Mouse (Mus musculus) ovary, adult 18-20 months (tissue): ENCODE data around the gene Numa1.
"Not testable (repeated sequence)": the region's sequence is repeated elsewhere in the genome, so short reads cannot be mapped to it uniquely, and the experiment has no call there.

Experiments used
- DNase-seq: peaks from one replicate; pipeline ENCODE4 v3.0.0; 2022; ENCODE audit warnings: low spot score, mixed read lengths

Gene Numa1

DNA sequence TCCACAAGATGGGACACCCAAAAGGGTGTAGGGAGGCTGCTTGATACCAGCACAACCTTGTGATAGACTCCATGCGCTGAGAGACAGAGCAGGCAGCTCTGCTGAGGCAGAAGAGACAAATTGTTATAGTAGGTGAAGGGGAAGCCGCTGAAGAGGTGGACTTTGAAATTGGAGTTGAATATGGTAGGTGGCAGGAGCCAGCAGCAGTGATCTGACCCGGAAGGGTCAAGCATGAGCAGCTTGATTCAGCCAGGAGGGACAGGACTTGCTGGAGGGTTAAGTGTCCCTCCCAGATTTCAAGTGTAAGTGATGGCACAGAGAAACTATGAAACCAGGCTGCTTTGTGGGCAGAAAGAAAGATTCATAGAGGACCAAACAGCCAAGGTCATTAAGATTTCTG, 51.2 kb downstream of the Numa1 start:
- DNase-seq = no peak

DNA sequence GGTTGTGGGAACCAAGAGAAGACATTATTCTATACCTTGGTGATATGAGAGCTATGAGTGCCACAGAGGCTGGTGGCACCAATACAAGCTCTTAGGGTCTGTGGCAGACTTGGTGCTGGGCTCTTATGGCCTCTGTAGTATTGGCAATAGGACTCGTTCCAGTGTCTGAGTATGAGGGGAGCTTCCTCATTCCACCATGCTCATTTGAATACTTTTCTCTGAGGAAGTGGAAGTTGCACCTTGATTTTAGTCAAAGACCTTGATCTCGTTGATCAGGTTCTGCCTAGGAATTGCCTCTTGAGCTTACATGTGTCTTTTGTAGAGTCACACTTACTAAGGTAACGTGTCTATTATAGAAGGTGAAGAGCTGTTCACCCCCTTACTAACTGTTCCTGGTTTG, 60.3 kb downstream of the Numa1 start:
- no peak for DNase-seq

DNA sequence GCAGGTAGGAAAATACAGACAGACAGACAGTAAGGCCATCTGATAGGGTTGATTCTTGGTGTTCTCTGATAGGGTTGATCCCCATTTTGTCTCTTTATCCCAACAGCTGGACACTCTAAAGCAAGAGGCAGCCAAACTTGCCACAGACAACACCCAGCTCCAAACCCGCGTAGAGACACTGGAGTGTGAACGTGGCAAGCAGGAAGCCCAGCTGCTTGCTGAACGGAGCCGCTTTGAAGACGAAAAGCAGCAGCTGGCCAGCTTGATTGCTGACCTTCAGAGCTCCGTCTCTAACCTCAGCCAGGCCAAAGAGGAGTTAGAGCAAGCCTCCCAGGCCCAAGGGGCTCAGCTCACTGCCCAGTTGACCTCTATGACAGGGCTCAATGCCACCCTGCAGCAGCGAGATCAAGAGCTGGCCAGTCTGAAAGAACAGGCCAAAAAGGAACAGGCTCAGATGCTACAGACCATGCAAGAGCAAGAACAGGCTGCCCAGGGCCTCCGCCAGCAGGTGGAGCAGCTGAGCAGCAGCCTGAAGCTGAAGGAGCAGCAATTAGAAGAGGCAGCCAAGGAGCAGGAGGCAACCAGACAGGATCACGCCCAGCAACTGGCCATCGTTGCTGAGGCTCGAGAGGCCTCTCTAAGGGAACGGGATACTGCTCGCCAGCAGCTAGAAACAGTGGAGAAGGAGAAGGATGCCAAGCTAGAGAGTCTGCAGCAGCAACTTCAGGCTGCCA, 64.5 kb downstream of the Numa1 start:
- peak; percentile 70 for DNase-seq

DNA sequence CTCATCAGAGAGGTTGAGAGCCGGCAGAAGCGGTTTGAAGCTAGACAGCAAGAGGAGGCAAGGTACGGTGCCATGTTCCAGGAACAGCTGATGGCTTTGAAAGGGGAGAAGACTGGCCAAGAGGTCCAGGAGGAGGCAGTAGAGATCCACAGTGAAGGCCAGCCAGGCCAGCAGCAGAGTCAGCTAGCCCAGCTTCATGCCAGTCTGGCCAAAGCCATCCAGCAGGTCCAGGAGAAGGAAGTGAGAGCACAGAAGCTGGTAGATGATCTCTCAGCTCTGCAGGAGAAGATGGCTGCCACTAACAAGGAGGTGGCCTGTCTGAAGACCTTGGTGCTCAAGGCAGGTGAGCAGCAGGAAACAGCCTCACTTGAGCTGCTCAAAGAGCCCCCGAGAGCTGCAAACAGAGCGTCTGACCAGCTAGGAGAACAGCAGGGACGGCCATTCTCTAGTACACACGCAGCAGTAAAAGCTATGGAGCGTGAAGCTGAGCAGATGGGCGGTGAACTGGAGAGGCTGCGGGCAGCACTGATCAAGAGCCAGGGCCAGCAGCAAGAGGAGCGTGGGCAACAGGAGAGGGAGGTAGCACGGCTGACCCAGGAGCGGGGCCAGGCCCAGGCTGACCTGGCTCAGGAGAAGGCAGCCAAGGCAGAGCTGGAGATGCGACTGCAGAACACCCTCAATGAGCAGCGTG, 65.7 kb downstream of the Numa1 start:
- DNase-seq = no peak

DNA sequence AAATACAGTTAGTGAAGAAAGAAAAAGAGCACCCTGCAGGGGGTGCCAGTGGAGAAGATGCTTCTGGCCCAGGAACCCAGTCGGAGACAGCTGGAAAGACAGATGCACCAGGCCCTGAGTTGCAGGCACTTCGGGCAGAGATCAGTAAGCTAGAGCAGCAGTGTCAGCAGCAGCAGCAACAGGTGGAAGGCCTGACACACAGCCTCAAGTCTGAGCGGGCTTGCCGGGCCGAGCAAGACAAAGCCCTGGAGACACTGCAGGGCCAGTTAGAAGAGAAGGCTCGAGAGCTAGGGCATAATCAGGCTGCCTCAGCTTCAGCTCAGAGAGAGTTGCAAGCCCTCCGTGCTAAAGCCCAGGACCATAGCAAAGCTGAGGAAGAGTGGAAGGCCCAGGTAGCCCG, 66.4 kb downstream of the Numa1 start:
- no peak for DNase-seq

DNA sequence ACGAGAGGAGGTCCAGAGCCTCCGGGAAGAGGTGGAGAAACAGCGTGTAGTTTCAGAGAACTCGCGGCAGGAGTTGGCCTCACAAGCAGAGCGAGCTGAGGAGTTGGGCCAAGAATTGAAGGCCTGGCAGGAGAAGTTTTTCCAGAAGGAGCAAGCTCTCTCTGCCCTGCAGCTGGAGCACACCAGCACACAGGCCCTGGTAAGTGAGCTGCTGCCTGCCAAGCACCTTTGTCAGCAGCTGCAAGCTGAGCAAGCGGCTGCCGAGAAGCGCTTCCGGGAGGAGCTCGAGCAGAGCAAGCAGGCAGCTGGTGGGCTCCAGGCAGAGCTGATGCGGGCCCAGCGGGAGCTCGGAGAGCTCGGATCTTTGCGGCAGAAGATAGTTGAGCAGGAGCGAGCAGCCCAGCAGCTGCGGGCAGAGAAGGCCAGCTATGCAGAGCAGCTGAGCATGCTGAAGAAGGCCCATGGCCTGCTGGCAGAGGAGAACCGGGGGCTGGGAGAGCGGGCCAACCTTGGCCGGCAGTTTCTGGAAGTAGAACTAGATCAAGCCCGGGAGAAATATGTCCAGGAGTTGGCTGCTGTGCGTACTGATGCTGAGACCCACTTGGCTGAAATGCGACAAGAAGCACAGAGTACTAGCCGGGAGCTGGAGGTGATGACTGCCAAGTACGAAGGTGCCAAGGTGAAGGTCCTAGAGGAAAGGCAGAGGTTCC, 67.2 kb downstream of the Numa1 start:
- DNase-seq = peak; percentile 46

DNA sequence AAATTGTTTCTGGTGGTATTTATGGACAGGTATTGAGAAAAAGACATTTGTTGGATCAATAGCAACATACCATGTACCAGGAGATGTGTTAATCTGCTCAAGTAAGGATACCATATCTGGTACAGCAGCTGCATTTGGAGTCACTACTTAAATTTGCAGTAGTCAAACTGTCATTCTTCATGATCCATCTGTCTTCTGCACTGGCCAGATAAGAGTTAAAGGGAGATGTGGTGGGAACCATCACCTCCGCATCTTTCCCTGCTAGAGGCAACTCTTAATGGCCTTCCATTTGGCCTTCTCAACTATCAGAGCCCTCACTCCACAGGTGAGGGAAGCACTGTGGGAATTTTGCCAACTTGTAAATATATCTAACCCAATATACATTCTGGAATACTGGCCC, 72.6 kb downstream of the Numa1 start:
- no peak for DNase-seq

DNA sequence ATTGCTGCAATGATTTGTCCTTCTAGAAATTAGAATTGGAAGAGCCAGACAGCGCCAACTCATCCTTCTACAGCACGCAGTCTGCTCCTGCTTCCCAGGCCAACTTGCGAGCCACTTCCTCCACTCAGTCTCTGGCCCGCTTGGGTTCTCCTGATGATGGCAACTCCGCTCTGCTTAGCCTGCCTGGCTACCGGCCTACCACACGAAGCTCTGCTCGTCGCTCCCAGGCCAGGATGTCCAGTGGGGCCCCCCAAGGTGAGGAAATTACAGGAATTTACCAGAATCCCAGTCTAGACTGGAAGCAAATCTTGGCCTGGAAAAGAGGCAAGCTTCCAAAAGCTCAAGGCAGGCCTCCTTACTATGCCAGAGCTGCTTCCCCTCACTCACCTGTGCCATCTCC, 77.9 kb downstream of the Numa1 start:
- DNase-seq = no peak

DNA sequence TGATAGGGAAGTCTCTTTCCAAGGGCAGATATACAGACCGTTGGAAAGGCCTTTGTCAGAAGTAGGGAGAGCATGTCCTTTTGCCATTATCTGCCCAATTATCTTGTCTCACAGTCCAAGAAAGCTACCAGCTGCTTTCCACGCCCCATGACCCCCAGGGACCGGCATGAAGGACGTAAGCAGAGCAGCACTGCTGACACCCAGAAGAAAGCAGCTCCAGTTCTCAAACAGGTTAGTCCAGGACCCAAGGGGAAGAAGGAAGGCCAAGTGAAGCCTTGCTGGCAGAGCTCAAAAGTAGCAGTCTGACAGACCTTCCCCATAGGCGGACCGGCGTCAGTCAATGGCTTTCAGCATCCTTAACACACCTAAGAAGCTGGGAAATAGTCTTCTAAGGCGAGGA, 79.5 kb downstream of the Numa1 start:
- no peak for DNase-seq

DNA sequence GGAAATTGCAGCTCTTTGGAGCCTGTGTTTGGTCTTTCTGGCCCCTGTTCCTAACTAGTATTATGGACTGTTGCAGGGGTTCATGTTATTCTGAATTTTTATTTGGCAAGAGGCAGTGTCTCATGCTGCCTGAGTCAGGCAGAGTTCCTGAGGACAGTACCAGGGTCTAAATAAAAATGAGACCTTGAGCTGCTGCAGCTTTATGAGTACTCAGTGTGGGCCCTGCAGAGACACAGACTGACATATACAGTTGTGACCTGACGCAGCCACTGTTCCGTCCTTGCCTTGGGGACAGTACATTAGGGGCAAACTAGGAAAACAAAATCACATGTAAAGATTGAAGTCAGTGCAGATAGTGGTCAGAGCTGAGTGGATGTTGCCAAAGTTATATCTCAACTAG, 81.1 kb downstream of the Numa1 start:
- DNase-seq = no peak

DNA sequence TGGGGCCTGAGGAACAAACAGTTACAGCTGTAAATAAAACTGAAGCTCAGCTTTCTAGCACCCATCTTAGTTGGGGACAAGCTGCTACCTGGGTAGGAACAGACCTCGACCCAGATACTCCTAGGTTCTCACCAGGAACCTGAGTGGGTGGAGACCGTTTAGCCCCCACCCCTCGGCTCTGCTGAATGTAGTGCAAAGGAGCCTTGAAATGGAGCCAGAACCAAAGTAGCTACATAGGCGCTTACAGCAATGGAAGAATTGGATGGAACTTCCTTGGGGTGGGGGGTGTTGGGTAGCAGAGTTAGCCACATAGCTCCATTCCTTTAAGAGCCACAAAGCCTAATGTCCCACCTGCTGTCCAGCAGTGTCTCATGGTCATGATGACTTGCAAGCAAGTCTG, 83.0 kb downstream of the Numa1 start:
- DNase-seq = no peak

DNA sequence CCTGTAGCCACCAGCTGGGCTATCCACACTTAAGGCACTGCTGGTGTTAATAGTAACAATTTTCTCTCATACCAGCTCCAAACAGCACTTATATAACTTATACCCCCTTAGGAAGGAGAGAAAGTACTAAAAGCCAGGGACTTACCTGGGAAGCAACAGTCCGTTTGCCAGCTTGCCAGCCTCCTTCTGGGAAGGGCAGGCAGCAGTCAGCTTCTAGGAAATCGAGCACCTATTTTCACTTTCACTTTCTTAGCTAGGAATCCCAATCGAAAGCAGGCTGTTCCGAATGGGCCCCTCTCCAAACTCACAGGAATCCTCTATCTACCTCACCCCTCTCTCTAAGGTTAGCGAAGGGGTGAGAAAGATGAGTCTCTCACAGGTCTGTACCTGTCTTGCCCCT, 83.5 kb downstream of the Numa1 start:
- DNase-seq = no peak

DNA sequence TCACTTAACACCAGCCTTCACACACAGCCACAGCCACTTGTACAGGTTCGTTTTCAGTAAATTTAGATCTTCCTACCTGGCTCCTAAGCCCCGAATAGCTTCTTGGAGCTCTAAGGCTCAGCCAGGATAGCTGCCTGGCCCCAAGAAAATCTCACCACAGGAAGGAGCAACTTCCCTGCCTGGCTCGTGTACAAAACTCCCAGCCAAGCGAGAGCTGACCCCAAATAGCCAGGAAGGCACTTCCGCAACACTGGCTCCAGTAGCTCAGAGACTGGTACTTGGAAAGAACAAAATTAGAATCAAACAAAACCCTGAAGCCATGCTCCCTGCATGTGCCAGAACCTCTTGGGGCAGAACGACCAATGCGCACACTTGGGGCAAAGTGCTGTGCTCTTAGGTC, 84.1 kb downstream of the Numa1 start:
- no peak for DNase-seq

DNA sequence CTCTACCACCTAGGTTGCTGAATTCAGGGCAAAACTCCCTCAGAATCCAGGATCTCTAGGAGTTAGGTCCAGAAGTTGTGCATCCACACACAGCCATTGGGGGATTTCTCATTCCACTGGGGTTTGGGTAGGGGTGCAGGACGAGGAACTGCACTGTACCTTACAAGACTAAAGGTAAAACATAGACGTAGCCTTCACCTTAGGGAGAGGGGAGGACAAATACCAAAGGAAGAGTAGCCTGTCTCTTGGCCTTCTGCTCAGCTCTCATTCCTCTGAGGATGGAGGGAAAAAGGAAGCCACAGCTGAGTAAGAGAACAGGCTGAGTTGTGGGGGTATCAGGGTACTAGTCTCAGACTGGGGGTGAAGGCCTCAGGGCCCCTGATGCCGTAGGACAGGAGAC, 84.7 kb downstream of the Numa1 start, which contains the start of gene Il18bp:
Gene Il18bp, minus strand, starts transcription at position 101 of the 400 bp plus-strand sequence.
- DNase-seq = no peak

DNA sequence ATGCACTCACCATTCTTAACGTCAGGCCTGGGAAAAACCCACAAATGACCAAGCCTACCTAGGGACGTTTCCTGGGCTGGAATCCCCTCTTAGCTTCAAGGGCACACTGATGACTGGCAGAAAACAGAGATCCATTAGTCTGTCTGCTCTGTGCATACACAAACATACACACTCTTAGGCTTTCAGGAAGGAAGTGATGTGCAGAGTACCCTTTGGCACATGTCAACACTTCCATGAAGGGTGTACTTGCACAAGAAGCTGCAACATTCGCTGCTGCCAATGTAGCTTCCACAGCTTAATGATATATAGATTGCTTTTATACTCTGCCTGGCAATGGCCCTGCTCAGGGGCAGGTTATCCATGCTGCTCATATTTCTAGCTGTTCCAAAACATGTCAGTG, 85.5 kb downstream of the Numa1 start:
- no peak for DNase-seq

DNA sequence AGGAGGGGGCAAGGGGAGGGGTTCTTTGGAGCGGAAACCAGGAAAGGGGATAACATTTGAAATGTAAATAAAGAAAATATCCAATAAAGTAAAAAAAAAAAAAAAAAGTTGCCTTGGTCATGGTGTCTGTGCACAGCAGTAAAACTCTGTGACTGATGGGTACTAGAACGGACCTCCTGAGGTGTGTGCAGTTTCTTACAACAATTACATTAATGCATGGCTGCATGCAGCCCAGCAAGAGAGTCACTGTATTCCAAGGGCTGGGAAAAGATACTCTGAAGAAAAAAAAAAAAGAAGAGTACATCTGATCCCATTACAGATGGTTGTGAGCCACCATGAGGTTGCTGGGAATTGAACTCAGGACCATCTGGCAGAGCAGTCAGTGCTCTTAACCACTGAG, 87.0 kb downstream of the Numa1 start:
- DNase-seq = not testable (repeated sequence)

DNA sequence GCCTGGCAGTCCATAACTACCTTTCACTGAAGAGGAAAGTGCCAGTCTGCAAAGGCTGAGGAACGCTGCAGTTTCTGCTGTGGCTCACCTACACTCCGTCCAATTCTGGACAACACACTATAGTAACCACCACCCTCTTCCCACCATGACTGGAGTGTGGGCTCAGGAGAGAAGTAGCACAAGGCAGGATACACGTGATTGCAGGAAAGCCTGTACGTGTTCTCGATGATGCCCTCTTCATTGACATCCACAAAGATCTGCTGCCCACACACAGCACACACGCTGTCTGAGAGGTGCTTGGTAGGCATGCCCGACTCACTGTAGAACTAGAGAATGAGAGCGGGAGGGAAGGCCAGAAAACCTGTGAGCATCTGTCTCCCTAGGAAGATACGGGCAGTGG, 89.9 kb downstream of the Numa1 start:
- no peak for DNase-seq

DNA sequence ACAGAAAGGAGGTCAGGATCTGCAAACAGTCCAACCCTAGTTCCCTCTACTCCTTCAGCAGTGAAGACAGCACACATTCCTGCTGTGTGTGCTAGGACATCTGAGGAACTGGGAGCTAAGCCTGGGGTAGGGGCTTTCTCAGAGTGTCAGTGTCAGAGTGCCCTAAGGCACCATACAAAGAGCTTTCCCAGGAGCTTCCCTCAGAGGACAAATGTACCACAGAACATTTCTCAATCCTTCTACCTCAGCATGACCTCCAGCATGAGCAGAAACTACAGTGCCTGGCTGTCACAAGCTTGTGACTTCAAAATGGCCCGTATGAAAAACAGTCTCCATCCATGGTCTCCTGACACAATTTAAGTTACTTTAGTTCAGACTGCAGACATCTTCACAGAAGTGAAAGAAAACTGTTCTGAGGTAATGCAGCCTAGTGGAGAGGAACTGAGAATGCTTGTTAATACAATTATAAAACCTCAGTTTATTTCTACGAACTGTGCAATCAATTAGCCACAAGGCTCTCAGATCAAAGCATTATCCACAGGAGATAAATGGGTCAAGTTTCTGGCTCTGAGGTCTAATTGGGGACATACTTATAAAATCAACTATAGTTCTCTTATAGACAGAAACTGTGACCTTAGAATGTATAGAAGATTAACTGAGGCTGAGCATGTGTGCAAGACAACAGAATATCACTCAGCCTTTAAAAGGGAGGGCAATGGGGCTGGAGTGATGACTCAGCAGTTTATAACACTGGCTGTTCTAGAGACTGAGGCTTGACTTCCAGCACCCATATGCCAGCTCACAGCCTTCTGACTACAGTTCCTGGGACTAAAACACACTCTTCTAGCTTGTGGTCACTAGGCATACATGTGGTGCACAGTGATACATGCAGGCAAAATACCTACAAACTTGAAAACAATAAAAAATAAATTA, 91.5 kb downstream of the Numa1 start:
- no peak for DNase-seq

DNA sequence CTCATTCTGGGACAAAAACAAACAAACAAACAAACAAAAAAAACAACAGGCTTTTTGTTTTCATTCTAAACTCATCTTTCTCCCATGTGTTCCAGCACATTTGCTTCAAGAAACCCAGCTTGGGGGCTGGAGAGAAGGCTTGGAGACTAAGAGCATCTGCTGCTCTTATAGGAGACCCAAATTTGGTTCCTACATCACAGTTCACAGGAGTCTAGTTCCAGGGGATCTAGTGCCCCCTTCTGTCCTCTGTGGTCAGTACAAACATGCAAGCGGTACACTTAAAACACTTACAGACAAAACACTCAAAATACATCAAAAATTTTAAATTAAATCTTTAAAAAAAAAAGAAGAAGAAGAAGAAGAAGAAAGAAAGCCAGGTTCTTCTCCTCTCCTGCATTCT, 101.0 kb downstream of the Numa1 start:
- no peak for DNase-seq

DNA sequence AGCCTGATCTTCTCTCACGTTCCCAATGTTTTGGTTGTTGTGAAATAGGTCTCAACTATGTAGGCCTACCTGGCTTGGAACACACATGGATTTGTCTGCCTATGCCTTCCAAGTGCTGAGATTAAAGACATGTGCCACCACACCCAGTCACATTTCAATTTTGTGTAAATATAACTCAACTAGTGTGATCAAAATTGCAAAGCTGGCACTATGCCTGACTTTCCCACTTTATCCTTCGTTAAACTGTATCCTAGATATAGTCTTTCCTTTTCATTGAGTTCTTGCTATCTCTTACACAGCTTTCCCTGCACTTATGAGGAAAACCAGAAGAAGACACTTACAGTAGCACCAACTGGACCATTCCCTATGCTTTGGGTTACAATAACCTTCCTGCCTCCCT, 101.6 kb downstream of the Numa1 start:
- DNase-seq = no peak

DNA sequence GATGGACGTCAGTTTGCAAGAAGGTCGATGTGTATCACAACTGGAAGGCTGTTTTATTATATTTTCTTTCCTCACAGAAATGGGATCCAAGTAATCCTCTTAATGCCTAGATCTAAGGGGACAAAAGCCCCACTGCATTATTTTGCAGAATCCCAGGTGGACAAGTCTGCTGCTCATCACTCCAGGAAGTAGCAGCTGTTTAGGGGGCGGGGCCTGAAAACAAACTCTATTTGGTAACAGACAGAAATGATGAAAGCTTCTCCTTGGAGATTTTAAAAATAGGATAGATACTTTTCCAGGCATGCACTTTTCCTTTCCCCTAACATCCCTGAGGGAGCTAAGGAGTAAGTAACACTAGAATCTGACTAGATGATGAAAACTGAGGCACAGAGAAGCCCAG, 103.4 kb downstream of the Numa1 start:
- no peak for DNase-seq

DNA sequence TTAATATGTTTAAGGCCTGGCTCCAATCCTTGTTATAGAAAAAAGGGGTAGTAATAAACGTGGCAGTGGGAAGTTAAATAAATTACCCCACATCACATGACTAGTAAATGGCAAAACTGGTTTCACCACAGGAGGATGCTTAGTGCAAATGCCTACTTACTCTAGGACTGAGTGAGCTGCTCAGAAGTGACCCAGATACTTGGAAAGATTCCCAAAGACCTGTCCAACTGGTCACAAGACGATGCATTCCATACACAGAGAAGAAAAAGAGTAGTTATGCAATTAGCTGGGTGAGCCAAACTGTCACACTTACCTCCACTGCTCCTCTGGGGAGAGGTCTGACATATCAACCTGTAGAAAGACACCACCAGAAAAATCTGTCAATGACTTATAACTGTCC, 108.4 kb downstream of the Numa1 start:
- no peak for DNase-seq
